Mouse (Mus musculus): ENCODE data around the gene Arpp19. TPM values are rescaled to one million over a fixed set of nuclear protein-coding genes. Genes with fewer than 3 reads are reported as not detected.

The Arpp19 gene
- polyA plus RNA-seq, 1 experiment from 2014 or later: 254 TPM

DNA sequence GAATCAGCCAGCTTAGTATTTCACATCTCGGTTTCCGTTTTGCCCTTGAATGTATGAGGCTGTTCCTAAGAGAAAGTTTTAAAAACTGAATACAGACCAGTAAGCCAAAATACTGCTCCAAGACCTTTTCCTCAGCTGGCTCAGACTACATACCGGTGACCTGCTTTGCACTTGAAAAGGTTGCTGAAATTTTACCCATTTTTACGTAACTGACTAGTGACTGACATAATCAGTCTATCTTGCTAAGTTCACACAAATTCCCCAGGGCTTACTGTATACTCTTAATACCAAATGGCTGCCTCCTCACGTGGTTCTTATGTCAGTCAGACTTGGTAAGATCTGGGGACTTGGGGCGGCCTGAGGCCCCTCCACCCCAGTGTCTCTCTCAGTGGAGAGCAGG, 18.2 kb upstream of the Arpp19 start:
- Histone ChIP-seq H3K27me3 (no peaks in the 10 kb centered on the region), H3K4me1 (no peaks in the 10 kb centered on the region), H3K36me3 (peaks cover 7% of the 10 kb centered on the region; the same call in 1 of the 2 replicates), H3K9me3 (no peaks in the 10 kb centered on the region), H3K4me3 (no peak overlapping the region), H3K4me2 (no peak overlapping the region), H3K27ac (no peak overlapping the region), H3K9ac (no peak overlapping the region)
- no peak for ATAC-seq (ENCODE audit: borderline replicate concordance, extremely low read depth, low FRiP score, low TSS enrichment)
- WGBS: 88% methylated on average over 6 of the region's 6 CpGs

DNA sequence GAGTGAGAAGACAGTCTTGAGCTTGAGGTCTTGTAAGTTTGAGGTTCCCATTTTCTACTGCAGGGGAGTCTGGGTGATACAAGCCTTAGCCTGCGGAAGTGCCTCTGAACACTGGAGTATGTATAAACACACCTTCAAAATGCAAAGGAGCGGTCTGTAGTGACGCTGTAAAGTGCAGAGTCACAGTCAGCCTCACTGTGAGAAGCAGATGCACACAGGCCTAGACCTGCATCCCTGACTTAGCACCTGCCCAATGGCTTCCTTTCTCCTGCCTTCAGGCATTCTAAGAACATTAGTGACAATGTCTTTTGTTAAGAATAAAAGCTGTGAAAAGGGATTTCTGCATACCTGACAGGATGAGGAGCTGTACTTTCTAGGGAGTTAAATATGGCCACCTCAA, 17.8 kb upstream of the Arpp19 start:
- WGBS: 74% methylated on average over 3 of the region's 3 CpGs
- Histone ChIP-seq H3K9ac (no peak overlapping the region), H3K27ac (no peak overlapping the region), H3K4me3 (no peak overlapping the region), H3K9me3 (no peaks in the 10 kb centered on the region), H3K36me3 (peaks cover 7% of the 10 kb centered on the region; the same call in 1 of the 2 replicates), H3K4me1 (no peaks in the 10 kb centered on the region), H3K4me2 (no peak overlapping the region), H3K27me3 (no peaks in the 10 kb centered on the region)
- no peak for ATAC-seq (ENCODE audit: borderline replicate concordance, extremely low read depth, low FRiP score, low TSS enrichment)

DNA sequence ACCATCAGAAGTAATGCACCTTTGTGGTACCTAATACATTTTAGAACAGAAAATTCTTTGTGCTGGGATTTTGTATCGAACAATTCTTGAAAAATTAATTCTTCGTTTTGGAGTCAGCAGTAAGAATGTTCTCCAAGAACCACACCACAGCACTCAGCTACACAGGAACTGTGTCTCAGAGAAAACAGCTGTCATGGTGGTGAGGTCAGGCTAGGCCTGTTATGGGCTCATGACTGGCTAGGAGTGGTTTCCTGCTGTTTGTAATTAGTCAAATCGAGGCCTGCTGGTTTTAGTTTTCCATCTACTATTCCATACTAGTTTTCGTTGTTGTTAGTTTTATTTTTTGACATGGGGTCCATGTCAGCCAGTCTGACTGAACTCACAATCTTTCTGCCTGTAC, 16.9 kb upstream of the Arpp19 start:
- H3K9me3 ChIP-seq: no peaks in the 10 kb centered on the region
- H3K9ac ChIP-seq: no peak overlapping the region
- no peak for ATAC-seq (ENCODE audit: borderline replicate concordance, extremely low read depth, low FRiP score, low TSS enrichment)
- no peaks in the 10 kb centered on the region for H3K4me1 ChIP-seq
- WGBS: 73% methylated on average over 4 of the region's 4 CpGs
- H3K4me2 ChIP-seq: no peak overlapping the region
- H3K27me3 ChIP-seq: no peaks in the 10 kb centered on the region
- no peak overlapping the region for H3K4me3 ChIP-seq
- peaks cover 7% of the 10 kb centered on the region; the same call in 1 of the 2 replicates for H3K36me3 ChIP-seq
- no peak overlapping the region for H3K27ac ChIP-seq

DNA sequence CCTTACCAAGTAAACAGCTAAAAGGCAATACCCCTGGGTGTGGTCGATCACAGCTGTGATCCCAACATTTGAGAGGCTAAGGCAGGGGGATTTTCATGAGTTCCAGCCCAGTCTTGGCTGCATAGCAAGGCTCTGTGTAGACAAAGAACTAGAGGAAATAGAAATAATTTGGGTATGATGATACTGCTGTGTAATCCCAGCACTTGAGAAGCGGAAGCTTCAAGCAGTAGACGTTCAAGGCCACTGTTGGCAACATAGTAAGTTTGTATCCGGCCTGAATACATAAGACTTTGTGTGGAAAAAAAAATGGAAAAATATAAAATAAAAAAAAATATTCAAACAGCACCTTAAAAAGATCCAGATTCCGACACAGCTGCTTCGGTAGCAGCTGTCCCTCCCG, 14.9 kb upstream of the Arpp19 start:
- Histone ChIP-seq H3K9ac (no peak overlapping the region), H3K4me3 (no peak overlapping the region), H3K9me3 (no peaks in the 10 kb centered on the region), H3K27me3 (no peaks in the 10 kb centered on the region), H3K4me1 (no peaks in the 10 kb centered on the region), H3K36me3 (peaks cover 7% of the 10 kb centered on the region; the same call in 1 of the 2 replicates), H3K4me2 (no peak overlapping the region), H3K27ac (no peak overlapping the region)
- ATAC-seq (ENCODE audit: borderline replicate concordance, extremely low read depth, low FRiP score, low TSS enrichment): no peak
- WGBS: 74% methylated on average over 7 of the region's 7 CpGs

DNA sequence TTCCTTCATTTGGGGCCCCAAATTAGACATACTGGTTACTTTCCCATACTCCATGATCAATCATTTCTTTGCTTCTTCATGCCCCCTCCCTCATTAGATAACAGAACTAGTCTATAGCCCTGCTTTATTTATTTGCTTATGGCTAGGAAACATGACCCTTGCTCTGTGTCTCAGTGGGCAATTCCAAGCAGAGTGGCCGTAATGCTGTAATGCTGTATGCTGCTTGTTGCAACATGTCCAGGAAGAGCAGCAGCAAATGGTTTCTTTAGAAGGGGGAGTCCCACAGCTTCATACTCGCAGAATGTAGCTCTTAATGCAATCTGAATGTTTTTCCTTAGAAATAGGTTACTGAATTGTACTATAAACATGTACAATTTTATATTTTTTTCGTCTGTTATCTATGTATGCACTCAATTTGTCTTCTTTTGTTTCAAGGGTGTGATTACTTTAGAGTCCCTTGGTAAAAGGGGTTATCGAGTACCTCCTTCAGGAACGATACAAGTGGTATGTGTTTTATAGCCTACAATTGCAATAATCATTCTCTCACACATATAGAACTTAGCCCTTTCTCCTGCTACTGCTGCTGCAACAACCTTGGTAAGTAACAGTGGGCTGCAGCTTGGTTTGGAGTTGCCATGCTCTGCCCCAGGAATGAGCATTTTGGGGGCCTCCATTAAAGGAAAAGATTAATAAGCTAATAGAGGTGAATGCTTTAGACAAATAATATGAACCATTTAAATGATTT, 14.1 kb upstream of the Arpp19 start:
- no peaks in the 10 kb centered on the region for H3K27me3 ChIP-seq
- no peak overlapping the region for H3K4me2 ChIP-seq
- H3K9me3 ChIP-seq: no peaks in the 10 kb centered on the region
- H3K4me3 ChIP-seq: no peak overlapping the region
- no peaks in the 10 kb centered on the region for H3K4me1 ChIP-seq
- 52% methylated on average over 5 of the region's 5 CpGs for WGBS
- no peak overlapping the region for H3K9ac ChIP-seq
- no peak overlapping the region for H3K27ac ChIP-seq
- no peak for ATAC-seq (ENCODE audit: borderline replicate concordance, extremely low read depth, low FRiP score, low TSS enrichment)
- peaks cover 7% of the 10 kb centered on the region; the same call in 1 of the 2 replicates for H3K36me3 ChIP-seq

DNA sequence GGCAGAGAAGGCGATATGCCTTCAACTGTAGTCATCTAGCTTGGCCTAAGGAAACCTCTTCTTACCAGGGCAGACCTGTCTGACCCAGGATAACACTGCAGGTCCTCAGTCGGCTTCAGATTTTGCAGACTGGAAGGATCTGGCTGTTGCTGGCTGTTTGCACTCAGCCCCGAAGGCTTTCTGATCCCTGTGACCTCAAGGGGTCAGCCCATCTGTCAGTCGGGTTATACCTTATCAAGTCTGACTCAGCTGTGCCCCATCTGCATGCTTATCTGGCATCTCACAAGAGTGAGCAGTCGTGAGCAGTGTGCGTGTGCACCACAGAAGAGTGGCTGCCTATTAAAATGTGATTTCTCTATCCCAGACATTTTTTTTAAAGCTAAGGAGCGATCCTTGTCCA, 13.3 kb upstream of the Arpp19 start:
- WGBS: 36% methylated on average over 7 of the region's 7 CpGs
- H3K27ac ChIP-seq: no peak overlapping the region

DNA sequence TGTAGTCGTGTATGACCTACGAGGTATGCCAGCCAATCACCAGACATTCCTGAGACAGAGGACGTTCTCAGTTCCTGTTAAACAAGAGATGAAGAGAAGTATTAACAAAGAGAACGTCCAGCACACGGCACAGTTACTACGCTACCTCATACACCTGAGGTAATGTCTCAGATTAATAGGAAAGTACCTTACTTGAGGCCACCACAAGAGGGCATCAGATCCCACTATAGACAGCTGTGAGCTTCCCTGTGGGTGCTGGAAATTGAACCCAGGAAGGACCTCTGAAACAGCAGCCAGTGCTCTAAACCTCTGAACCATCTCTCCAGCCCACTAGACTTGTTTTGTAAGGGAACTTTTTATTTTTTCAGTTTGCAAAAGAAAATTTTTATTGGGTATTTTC, 11.7 kb upstream of the Arpp19 start:
- no peaks in the 10 kb centered on the region for H3K36me3 ChIP-seq
- no peak for ATAC-seq (ENCODE audit: borderline replicate concordance, extremely low read depth, low FRiP score, low TSS enrichment)
- no peaks in the 10 kb centered on the region for H3K9me3 ChIP-seq
- no peak overlapping the region for H3K4me2 ChIP-seq
- H3K9ac ChIP-seq: no peak overlapping the region
- no peak overlapping the region for H3K4me3 ChIP-seq
- WGBS: 75% methylated on average over 6 of the region's 6 CpGs
- H3K27ac ChIP-seq: no peak overlapping the region
- no peaks in the 10 kb centered on the region for H3K27me3 ChIP-seq
- H3K4me1 ChIP-seq: no peaks in the 10 kb centered on the region

More for the DNA sequence above, 13.3 kb upstream of the Arpp19 start:
- ATAC-seq (ENCODE audit: borderline replicate concordance, extremely low read depth, low FRiP score, low TSS enrichment): no peak
- Histone ChIP-seq H3K36me3 (peaks cover 7% of the 10 kb centered on the region; the same call in 1 of the 2 replicates), H3K9me3 (no peaks in the 10 kb centered on the region), H3K4me2 (no peak overlapping the region), H3K4me3 (no peak overlapping the region), H3K4me1 (no peaks in the 10 kb centered on the region), H3K9ac (no peak overlapping the region), H3K27me3 (no peaks in the 10 kb centered on the region)

DNA sequence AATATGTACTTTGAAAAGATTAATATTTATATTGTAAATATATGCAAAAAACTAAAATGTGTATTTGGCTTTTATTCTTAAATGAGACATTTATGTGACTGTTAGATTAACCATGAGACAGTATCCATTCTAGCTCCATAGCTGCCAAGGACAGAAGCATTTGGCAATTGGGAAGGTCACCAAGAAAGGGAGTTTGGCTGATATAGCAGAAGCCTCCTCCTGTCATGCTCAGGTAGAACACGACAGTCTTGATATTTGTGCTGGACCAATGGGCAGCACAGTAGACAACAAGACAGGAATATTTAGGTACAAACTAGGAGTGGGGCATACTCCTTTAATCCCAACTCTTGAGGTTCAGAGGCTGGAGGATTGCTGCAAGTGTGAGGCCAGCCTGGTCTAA, 5.0 kb upstream of the Arpp19 start:
- Histone ChIP-seq H3K4me3 (no peak overlapping the region), H3K27me3 (no peaks in the 10 kb centered on the region), H3K9me3 (no peaks in the 10 kb centered on the region), H3K4me1 (no peaks in the 10 kb centered on the region), H3K4me2 (no peak overlapping the region), H3K27ac (no peak overlapping the region), H3K36me3 (no peaks in the 10 kb centered on the region), H3K9ac (no peak overlapping the region)
- 89% methylated on average over 1 of the region's 1 CpGs for WGBS
- ATAC-seq (ENCODE audit: borderline replicate concordance, extremely low read depth, low FRiP score, low TSS enrichment): no peak

DNA sequence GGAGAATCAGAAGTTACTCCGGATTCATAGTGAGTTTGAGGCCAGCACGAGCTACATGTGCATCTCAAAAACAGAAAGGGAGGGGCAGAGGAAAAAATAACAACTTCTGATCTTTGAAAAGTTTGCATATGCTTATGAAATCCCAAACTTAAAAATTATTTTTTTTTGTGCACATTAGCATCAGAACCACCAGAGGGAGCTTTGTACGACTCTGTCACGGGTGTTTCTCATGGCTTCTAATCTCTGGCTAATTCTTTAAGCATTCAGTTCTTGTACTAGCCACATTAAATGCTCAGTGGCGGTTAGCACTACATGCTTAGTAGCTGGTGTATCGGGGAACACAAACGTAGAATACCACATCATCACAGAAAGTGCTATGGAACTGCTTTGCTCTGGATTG, 4.3 kb upstream of the Arpp19 start:
- no peaks in the 10 kb centered on the region for H3K9me3 ChIP-seq
- 49% methylated on average over 7 of the region's 7 CpGs for WGBS

DNA sequence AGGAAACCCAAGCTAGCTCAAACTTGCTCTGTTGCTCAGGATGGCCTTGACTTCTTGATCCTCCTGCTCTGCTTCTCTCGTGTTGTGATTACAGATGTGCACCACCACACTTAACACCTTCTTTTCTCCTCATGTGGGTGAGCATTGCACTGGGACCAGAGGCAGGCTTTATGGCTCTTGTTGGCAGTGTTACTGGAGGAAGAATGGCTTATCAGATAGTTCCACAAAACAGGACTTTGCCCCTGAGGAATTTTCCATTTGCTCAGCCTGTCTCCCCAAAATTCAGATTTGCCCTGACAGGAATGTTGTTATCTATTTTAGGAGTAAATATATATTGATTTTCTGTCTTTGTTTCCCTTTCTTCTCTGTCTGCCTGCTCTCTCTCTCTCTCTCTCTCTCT, 2.7 kb upstream of the Arpp19 start:
- Histone ChIP-seq H3K4me2 (no peak overlapping the region), H3K36me3 (no peaks in the 10 kb centered on the region), H3K4me3 (no peak overlapping the region), H3K9ac (no peak overlapping the region), H3K9me3 (no peaks in the 10 kb centered on the region), H3K4me1 (peaks cover 11% of the 10 kb centered on the region), H3K27me3 (no peaks in the 10 kb centered on the region), H3K27ac (no peak overlapping the region)
- ATAC-seq (ENCODE audit: borderline replicate concordance, extremely low read depth, low FRiP score, low TSS enrichment): no peak
- 37% methylated on average over 1 of the region's 1 CpGs for WGBS

More for the DNA sequence above, 4.3 kb upstream of the Arpp19 start:
- no peak overlapping the region for H3K27ac ChIP-seq
- H3K4me1 ChIP-seq: no peaks in the 10 kb centered on the region
- no peaks in the 10 kb centered on the region for H3K27me3 ChIP-seq
- no peaks in the 10 kb centered on the region for H3K36me3 ChIP-seq
- no peak for ATAC-seq (ENCODE audit: borderline replicate concordance, extremely low read depth, low FRiP score, low TSS enrichment)
- H3K9ac ChIP-seq: no peak overlapping the region
- no peak overlapping the region for H3K4me2 ChIP-seq
- no peak overlapping the region for H3K4me3 ChIP-seq

DNA sequence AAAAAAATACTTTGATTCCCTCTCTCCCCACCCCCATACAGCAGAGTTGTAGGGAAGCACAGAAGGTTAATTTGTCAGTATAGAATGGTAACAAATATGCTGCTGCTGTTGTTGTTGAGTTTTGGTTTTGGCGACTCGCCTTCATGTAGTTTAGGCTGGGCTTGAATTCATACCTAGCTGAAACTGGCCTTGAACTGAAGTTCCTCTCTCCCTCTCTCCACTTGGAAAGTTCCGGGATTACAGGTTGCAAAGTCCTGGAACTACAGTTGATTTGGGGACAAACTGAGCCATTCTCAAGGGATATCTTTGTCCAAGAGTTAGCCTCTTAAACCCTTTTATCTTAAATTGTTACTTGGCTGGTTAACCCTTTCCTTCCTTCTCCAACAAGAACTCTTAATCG, 1.5 kb upstream of the Arpp19 start:
- Histone ChIP-seq H3K27ac (no peak overlapping the region), H3K36me3 (no peaks in the 10 kb centered on the region), H3K9ac (no peak overlapping the region), H3K4me1 (peaks cover 16% of the 10 kb centered on the region), H3K4me2 (no peak overlapping the region), H3K4me3 (no peak overlapping the region), H3K27me3 (no peaks in the 10 kb centered on the region), H3K9me3 (no peaks in the 10 kb centered on the region)
- 65% methylated on average over 4 of the region's 4 CpGs for WGBS
- ATAC-seq (ENCODE audit: borderline replicate concordance, extremely low read depth, low FRiP score, low TSS enrichment): no peak

DNA sequence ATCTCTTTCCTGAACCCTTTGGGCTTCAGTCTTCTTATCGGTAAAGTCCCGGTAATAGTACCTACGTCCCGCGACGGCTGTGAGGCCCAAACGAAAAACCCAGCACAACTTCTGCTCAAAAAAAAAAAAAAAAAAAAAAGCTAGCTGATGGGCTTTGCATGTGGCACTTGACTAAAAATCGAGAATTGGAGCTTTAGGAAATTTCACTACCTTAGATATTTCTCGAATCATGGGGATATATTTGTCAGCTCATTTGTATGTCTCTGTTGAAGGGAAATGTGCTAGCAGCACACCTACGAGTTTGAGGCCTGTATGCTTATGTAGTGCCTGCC, 909 bp downstream of the Arpp19 start:
- peaks cover 16% of the 10 kb centered on the region for H3K4me1 ChIP-seq
- peak overlapping the region; percentile 95 for H3K9ac ChIP-seq
- H3K9me3 ChIP-seq: no peaks in the 10 kb centered on the region
- H3K27me3 ChIP-seq: no peaks in the 10 kb centered on the region
- 0 out of 2 replicates have a peak, but pooled peaks cover 4% of the 10 kb centered on the region for H3K36me3 ChIP-seq
- WGBS: under 1% methylated on average over 10 of the region's 10 CpGs
- no peak for ATAC-seq (ENCODE audit: borderline replicate concordance, extremely low read depth, low FRiP score, low TSS enrichment)
- H3K27ac ChIP-seq: no peak overlapping the region
- H3K4me2 ChIP-seq: peak overlapping the region; percentile 58
- H3K4me3 ChIP-seq: peak overlapping the region; percentile 93

DNA sequence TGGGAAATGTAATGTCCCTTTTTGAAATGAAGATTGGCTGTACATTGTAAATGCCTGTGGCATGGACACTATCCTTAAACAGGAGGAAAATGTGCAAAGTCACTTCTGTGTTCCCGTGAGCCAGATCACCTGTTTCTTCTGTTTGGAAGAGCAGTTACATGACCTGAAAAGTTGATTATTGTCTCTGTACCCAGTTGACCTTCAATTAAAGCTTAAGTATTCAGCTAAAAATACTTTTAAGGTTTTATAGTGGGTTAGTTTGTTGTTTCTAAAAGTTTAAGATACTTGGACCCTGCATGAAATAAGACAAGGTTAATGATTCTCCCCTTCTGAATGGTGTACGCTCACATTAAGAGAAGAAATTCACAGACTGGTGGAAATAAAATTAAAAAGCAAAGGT, 3.2 kb downstream of the Arpp19 start:
- no peak overlapping the region for H3K27ac ChIP-seq
- no peaks in the 10 kb centered on the region for H3K27me3 ChIP-seq
- peaks cover 4% of the 10 kb centered on the region; the same call in 1 of the 2 replicates for H3K36me3 ChIP-seq
- WGBS: 80% methylated on average over 2 of the region's 2 CpGs
- H3K9ac ChIP-seq: no peak overlapping the region
- no peaks in the 10 kb centered on the region for H3K9me3 ChIP-seq
- no peak overlapping the region for H3K4me3 ChIP-seq
- H3K4me2 ChIP-seq: no peak overlapping the region
- peaks cover 16% of the 10 kb centered on the region for H3K4me1 ChIP-seq
- no peak for ATAC-seq (ENCODE audit: borderline replicate concordance, extremely low read depth, low FRiP score, low TSS enrichment)
